Mouse (Mus musculus): ENCODE measurements around the gene Ifnlr1. TPM values are rescaled to one million over a fixed set of nuclear protein-coding genes. Genes with fewer than 3 reads are reported as not detected.

Gene Ifnlr1
- 3.2 TPM for polyA plus RNA-seq (2014; fragmentation: Illumina TruSeq; extraction: RNeasy Lipid Tissue Mini Kit (QIAGEN cat#74804); ENCODE audit: insufficient read depth, low read depth, low replicate concordance)

DNA sequence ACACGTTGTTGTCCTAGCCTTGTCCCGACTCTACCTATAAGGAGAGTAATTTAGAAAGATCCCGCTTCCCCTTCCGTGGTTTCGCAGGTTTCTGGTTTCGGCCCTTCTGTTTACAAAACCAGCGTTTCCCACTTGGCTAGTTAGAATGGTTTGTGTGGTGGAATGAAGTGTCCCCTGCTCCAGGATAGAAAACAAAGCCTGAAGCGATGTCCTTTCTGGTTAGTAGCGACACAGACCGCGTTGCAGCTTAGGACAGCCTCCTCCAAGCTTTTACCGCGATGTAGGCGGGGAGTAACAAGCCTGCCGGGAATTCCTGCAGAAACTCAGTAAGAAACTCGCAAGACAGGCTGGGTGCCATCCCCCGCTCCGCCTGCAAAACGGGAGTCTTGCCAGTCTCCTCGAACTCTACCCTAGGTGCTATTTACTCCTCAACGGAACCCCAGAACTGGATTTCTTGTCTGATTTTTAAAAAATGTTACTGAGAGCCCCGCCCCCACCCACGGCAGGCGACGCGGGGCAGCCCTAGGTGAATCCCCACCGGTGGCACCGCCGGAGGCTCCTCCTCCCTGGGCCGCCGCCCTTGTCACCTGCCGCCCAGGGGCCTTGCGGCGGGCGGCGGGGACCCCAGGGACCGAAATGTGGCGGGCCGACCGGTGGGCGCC lies at the start of gene Ifnlr1:
Gene Ifnlr1 (plus strand): TSS at position 382 of the 662 bp plus-strand sequence.

DNA sequence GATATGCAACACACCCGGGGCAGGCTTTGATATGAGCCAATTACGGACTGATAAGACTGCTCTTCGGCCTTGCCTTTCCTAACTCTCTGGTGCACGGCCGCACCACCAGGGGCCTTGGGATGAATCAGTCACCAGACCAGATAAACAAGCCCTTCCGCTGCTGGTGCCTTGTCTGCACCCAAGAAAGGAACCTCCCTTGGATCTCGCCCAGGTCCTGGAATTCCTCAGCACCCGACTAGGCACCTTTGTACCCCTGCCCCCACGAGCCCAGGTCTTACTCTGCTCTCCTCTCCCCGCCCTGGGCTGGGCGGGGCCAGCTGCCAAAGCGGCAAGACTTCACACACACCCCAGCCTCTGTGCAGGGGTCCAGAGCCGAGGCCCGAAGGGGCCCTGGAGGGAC lies 41.7 kb downstream of the Ifnlr1 start, which contains the start of gene Il22ra1:
Gene Il22ra1 (plus strand): TSS at position 356 of the 400 bp plus-strand sequence.

Other genes with a start within 250 kb of the Ifnlr1 start
- 0.81 TPM for gene Stpg1, start 191.5 kb upstream of the Ifnlr1 start, polyA plus RNA-seq (2014; fragmentation: Illumina TruSeq; extraction: RNeasy Lipid Tissue Mini Kit (QIAGEN cat#74804); ENCODE audit: insufficient read depth, low read depth, low replicate concordance)
- gene Nipal3, start 191.2 kb upstream of the Ifnlr1 start, polyA plus RNA-seq (2014; fragmentation: Illumina TruSeq; extraction: RNeasy Lipid Tissue Mini Kit (QIAGEN cat#74804); ENCODE audit: insufficient read depth, low read depth, low replicate concordance): 19.9 TPM
- 0.08 TPM for gene Grhl3, start 112.7 kb upstream of the Ifnlr1 start, polyA plus RNA-seq (2014; fragmentation: Illumina TruSeq; extraction: RNeasy Lipid Tissue Mini Kit (QIAGEN cat#74804); ENCODE audit: insufficient read depth, low read depth, low replicate concordance)
- 0.40 TPM for gene Il22ra1, start 41.9 kb downstream of the Ifnlr1 start, polyA plus RNA-seq (2014; fragmentation: Illumina TruSeq; extraction: RNeasy Lipid Tissue Mini Kit (QIAGEN cat#74804); ENCODE audit: insufficient read depth, low read depth, low replicate concordance)
- 1.7 TPM for gene Myom3, start 73.4 kb downstream of the Ifnlr1 start, polyA plus RNA-seq (2014; fragmentation: Illumina TruSeq; extraction: RNeasy Lipid Tissue Mini Kit (QIAGEN cat#74804); ENCODE audit: insufficient read depth, low read depth, low replicate concordance)
- gene Srsf10, start 169.5 kb downstream of the Ifnlr1 start, polyA plus RNA-seq (2014; fragmentation: Illumina TruSeq; extraction: RNeasy Lipid Tissue Mini Kit (QIAGEN cat#74804); ENCODE audit: insufficient read depth, low read depth, low replicate concordance): 50.1 TPM
- 85.8 TPM for gene Pnrc2, start 187.6 kb downstream of the Ifnlr1 start, polyA plus RNA-seq (2014; fragmentation: Illumina TruSeq; extraction: RNeasy Lipid Tissue Mini Kit (QIAGEN cat#74804); ENCODE audit: insufficient read depth, low read depth, low replicate concordance)
- 4.0 TPM for gene Cnr2, start 209.1 kb downstream of the Ifnlr1 start, polyA plus RNA-seq (2014; fragmentation: Illumina TruSeq; extraction: RNeasy Lipid Tissue Mini Kit (QIAGEN cat#74804); ENCODE audit: insufficient read depth, low read depth, low replicate concordance)
- gene Fuca1, start 234.4 kb downstream of the Ifnlr1 start, polyA plus RNA-seq (2014; fragmentation: Illumina TruSeq; extraction: RNeasy Lipid Tissue Mini Kit (QIAGEN cat#74804); ENCODE audit: insufficient read depth, low read depth, low replicate concordance): 117 TPM

Measured in lung, adult 10 weeks (tissue).